Mouse (Mus musculus): ENCODE measurements around the gene Atg7. TPM values are rescaled to one million over a fixed set of nuclear protein-coding genes. Genes with fewer than 3 reads are reported as not detected.

The Atg7 gene
- polyA plus RNA-seq, 1 experiment, result 16.0 TPM

GRCm38 (mm10) chr6:114738760-114739112 is 95.8 kb downstream of the Atg7 start:
- peaks cover 2% of the 10 kb centered on the region; the same call in 1 of the 2 replicates for H3K36me3 ChIP-seq (ENCODE audit: control insufficient read depth, insufficient read depth, low read length)
- no peak for TF ChIP-seq CTCF (IDR thresholded peaks at IDR 0.05; ENCODE audit: extremely low read depth, insufficient read length, insufficient replicate concordance, low read depth, low read length)
- TF ChIP-seq POLR2A (IDR thresholded peaks at IDR 0.05; ENCODE audit: low read depth, low read length), result no peak
- no peaks in the 10 kb centered on the region for H3K27me3 ChIP-seq (ENCODE audit: control insufficient read depth, insufficient read depth, low read length)
- H3K27ac ChIP-seq (ENCODE audit: insufficient read depth, low read depth, low read length), result no peak overlapping the region
- no peaks in the 10 kb centered on the region for H3K4me1 ChIP-seq (ENCODE audit: control insufficient read depth, insufficient read depth, insufficient read length, low read length)
- WGBS, result 83% methylated on average over 4 of the region's 4 CpGs
- no peak overlapping the region for H3K4me3 ChIP-seq (ENCODE audit: low read depth, low read length)

- H3K36me3 ChIP-seq (ENCODE audit: control insufficient read depth, insufficient read depth, low read length), result no peaks in the 10 kb centered on the region
- no peak for TF ChIP-seq CTCF (IDR thresholded peaks at IDR 0.05; ENCODE audit: extremely low read depth, insufficient read length, insufficient replicate concordance, low read depth, low read length)
- no peak for TF ChIP-seq POLR2A (IDR thresholded peaks at IDR 0.05; ENCODE audit: low read depth, low read length)
- H3K27me3 ChIP-seq (ENCODE audit: control insufficient read depth, insufficient read depth, low read length), result no peaks in the 10 kb centered on the region
- H3K4me3 ChIP-seq (ENCODE audit: low read depth, low read length), result no peak overlapping the region
- H3K27ac ChIP-seq (ENCODE audit: insufficient read depth, low read depth, low read length), result no peak overlapping the region; the same call in 1 of the 2 replicates
- H3K4me1 ChIP-seq (ENCODE audit: control insufficient read depth, insufficient read depth, insufficient read length, low read length), result no peaks in the 10 kb centered on the region
- 77% methylated on average over 12 of the region's 12 CpGs for WGBS
Observed at GRCm38 (mm10) chr6:114742209-114743003, 99.5 kb downstream of the Atg7 start.

- TF ChIP-seq POLR2A (IDR thresholded peaks at IDR 0.05; ENCODE audit: low read depth, low read length) (no peak), CTCF (IDR thresholded peaks at IDR 0.05; ENCODE audit: extremely low read depth, insufficient read length, insufficient replicate concordance, low read depth, low read length) (no peak)
- H3K4me1 ChIP-seq (ENCODE audit: control insufficient read depth, insufficient read depth, insufficient read length, low read length), result no peaks in the 10 kb centered on the region
- H3K4me3 ChIP-seq (ENCODE audit: low read depth, low read length), result no peak overlapping the region
- no peak overlapping the region for H3K27ac ChIP-seq (ENCODE audit: insufficient read depth, low read depth, low read length)
- no peaks in the 10 kb centered on the region for H3K27me3 ChIP-seq (ENCODE audit: control insufficient read depth, insufficient read depth, low read length)
- no peaks in the 10 kb centered on the region for H3K36me3 ChIP-seq (ENCODE audit: control insufficient read depth, insufficient read depth, low read length)
- WGBS, result 86% methylated on average over 8 of the region's 8 CpGs
Observed at GRCm38 (mm10) chr6:114743126-114743525, 100.2 kb downstream of the Atg7 start.

- TF ChIP-seq CTCF (IDR thresholded peaks at IDR 0.05; ENCODE audit: extremely low read depth, insufficient read length, insufficient replicate concordance, low read depth, low read length), result no peak
- no peak for TF ChIP-seq POLR2A (IDR thresholded peaks at IDR 0.05; ENCODE audit: low read depth, low read length)
- Histone ChIP-seq H3K36me3 (ENCODE audit: control insufficient read depth, insufficient read depth, low read length) (no peaks in the 10 kb centered on the region), H3K27me3 (ENCODE audit: control insufficient read depth, insufficient read depth, low read length) (no peaks in the 10 kb centered on the region), H3K27ac (ENCODE audit: insufficient read depth, low read depth, low read length) (no peak overlapping the region), H3K4me1 (ENCODE audit: control insufficient read depth, insufficient read depth, insufficient read length, low read length) (no peaks in the 10 kb centered on the region), H3K4me3 (ENCODE audit: low read depth, low read length) (no peak overlapping the region)
- WGBS, result 92% methylated on average over 2 of the region's 2 CpGs
Observed at GRCm38 (mm10) chr6:114743845-114744244, 100.9 kb downstream of the Atg7 start.

GRCm38 (mm10) chr6:114746439-114746974 is 103.6 kb downstream of the Atg7 start:
- no peak overlapping the region for H3K4me3 ChIP-seq (ENCODE audit: low read depth, low read length)
- H3K27me3 ChIP-seq (ENCODE audit: control insufficient read depth, insufficient read depth, low read length), result no peaks in the 10 kb centered on the region
- H3K4me1 ChIP-seq (ENCODE audit: control insufficient read depth, insufficient read depth, insufficient read length, low read length), result no peaks in the 10 kb centered on the region
- TF ChIP-seq POLR2A (IDR thresholded peaks at IDR 0.05; ENCODE audit: low read depth, low read length) (no peak), CTCF (IDR thresholded peaks at IDR 0.05; ENCODE audit: extremely low read depth, insufficient read length, insufficient replicate concordance, low read depth, low read length) (no peak)
- WGBS, result 85% methylated on average over 7 of the region's 7 CpGs
- H3K36me3 ChIP-seq (ENCODE audit: control insufficient read depth, insufficient read depth, low read length), result no peaks in the 10 kb centered on the region
- H3K27ac ChIP-seq (ENCODE audit: insufficient read depth, low read depth, low read length), result no peak overlapping the region

GRCm38 (mm10) chr6:114748419-114748818 is 105.5 kb downstream of the Atg7 start:
- TF ChIP-seq POLR2A (IDR thresholded peaks at IDR 0.05; ENCODE audit: low read depth, low read length) (no peak), CTCF (IDR thresholded peaks at IDR 0.05; ENCODE audit: extremely low read depth, insufficient read length, insufficient replicate concordance, low read depth, low read length) (no peak)
- no peak overlapping the region for H3K4me3 ChIP-seq (ENCODE audit: low read depth, low read length)
- H3K36me3 ChIP-seq (ENCODE audit: control insufficient read depth, insufficient read depth, low read length), result no peaks in the 10 kb centered on the region
- WGBS, result 84% methylated on average over 3 of the region's 3 CpGs
- H3K27me3 ChIP-seq (ENCODE audit: control insufficient read depth, insufficient read depth, low read length), result no peaks in the 10 kb centered on the region
- H3K27ac ChIP-seq (ENCODE audit: insufficient read depth, low read depth, low read length), result no peak overlapping the region
- H3K4me1 ChIP-seq (ENCODE audit: control insufficient read depth, insufficient read depth, insufficient read length, low read length), result no peaks in the 10 kb centered on the region

GRCm38 (mm10) chr6:114748882-114749281 is 106.0 kb downstream of the Atg7 start:
- WGBS, result 96% methylated on average over 3 of the region's 3 CpGs
- no peak overlapping the region for H3K27ac ChIP-seq (ENCODE audit: insufficient read depth, low read depth, low read length)
- H3K4me3 ChIP-seq (ENCODE audit: low read depth, low read length), result no peak overlapping the region
- H3K27me3 ChIP-seq (ENCODE audit: control insufficient read depth, insufficient read depth, low read length), result no peaks in the 10 kb centered on the region
- TF ChIP-seq POLR2A (IDR thresholded peaks at IDR 0.05; ENCODE audit: low read depth, low read length) (no peak), CTCF (IDR thresholded peaks at IDR 0.05; ENCODE audit: extremely low read depth, insufficient read length, insufficient replicate concordance, low read depth, low read length) (no peak)
- no peaks in the 10 kb centered on the region for H3K4me1 ChIP-seq (ENCODE audit: control insufficient read depth, insufficient read depth, insufficient read length, low read length)
- H3K36me3 ChIP-seq (ENCODE audit: control insufficient read depth, insufficient read depth, low read length), result no peaks in the 10 kb centered on the region

Measured in small intestine, adult 2 months (tissue).